Mouse (Mus musculus) bone marrow, adult 2 months (tissue): Measurements from ENCODE around the gene Slc2a4.

Source experiments
- CTCF ChIP-seq: fragments of 200-500 bp; IDR thresholded peaks from 2 replicates; pipeline ENCODE4 v1.5.1; 2011; ENCODE audit warnings: low read length, control low read depth; ENCODE audit not compliant: control insufficient read depth, insufficient read depth
- POLR2A ChIP-seq: fragments of 200-500 bp; IDR thresholded peaks from 2 replicates; pipeline ENCODE4 v1.6.1; 2011; ENCODE audit warnings: low read depth, mild to moderate bottlenecking, control low read depth, low read length, borderline replicate concordance; ENCODE audit not compliant: control insufficient read depth

DNA sequence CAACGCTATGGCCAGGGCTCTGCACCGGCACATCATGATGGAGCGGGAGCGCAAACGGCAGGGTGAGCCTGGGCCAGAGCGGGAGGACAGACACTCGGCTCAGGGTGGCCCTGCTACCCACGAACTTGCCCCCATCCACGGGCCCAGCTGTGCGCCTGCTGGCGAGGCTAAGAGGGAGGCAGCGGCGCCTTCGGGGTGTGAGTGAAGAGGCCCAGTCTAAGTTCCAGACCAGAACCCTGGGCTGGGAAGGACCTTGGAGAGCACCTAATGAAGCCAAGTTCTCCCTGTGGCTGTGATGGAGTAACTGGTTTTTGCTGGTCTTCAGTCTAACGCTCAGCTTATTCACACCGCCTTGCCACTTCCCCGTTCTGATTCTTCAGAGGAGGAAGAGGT lies 33.6 kb downstream of the Slc2a4 start:
- TF ChIP-seq CTCF (no peak), POLR2A (no peak)
